Mouse (Mus musculus): ENCODE results near the gene Gm527. TPM values are rescaled to one million over a fixed set of nuclear protein-coding genes. Genes with fewer than 3 reads are reported as not detected.

Gm527 gene
- polyA plus RNA-seq, 1 experiment from 2014 or later = 2.7 TPM

DNA sequence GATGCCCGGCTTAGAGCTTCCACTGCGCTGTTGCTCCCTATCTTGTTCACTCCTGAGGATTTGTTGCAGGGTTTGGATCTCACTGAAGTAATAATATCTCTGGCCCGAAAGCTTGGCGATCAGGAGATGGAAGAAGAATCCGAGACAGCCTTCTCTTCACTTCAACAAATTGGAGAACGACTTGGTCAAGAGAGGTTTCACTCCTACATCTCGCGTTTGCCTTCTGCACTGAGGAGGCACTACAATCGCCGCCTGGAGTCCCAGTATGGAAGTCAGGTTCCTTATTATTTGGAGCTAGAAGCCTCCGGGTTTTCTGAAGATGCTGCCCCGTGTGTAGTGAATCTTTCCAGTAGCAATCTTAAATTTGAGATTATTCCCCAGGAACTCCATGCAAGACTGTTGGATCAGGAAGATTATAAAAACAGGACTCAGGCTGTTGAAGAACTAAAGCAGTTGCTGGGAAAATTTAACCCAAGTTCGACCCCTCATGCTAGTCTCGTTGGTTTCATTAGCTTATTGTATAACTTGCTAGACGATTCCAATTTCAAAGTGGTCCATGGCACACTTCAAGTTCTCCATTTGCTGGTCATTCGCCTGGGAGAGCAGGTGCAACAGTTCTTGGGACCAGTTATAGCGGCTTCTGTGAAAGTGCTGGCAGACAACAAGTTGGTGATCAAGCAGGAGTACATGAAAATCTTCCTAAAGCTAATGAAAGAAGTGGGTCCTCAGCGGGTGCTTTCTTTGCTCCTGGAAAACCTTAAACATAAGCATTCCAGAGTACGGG lies 49.1 kb downstream of the Gm527 start:
- H3K4me3 ChIP-seq (replicated peaks) = peak overlapping the region; percentile 90
- H3K36me3 ChIP-seq (replicated peaks) = no peaks in the 10 kb centered on the region
- no peaks in the 10 kb centered on the region for H3K9me3 ChIP-seq
- H3K4me1 ChIP-seq = peaks cover 50% of the 10 kb centered on the region
- peak overlapping the region; percentile 96 for H3K4me2 ChIP-seq
- 5% methylated on average over 19 of the region's 19 CpGs for WGBS
- peak overlapping the region; percentile 90 for H3K27ac ChIP-seq
- H3K9ac ChIP-seq = peak overlapping the region; percentile 79
- no peaks in the 10 kb centered on the region for H3K27me3 ChIP-seq
- ATAC-seq (ENCODE audit: low FRiP score) = no peak

DNA sequence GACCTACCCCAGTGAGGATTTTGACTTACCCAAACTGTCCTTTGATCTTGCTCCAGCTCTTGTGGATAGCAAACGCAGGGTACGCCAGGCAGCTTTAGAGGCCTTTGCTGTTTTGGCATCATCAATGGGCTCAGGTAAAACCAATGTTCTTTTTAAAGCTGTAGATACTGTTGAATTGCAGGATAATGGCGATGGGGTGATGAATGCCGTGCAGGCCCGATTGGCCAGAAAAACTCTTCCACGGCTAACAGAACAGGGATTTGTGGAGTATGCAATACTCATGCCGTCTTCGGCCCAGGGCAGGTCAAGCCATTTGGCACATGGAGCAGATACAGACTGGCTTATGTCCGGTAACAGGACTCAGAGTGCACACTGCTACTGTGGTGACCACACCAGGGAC lies 49.8 kb downstream of the Gm527 start:
- peak overlapping the region; percentile 79 for H3K9ac ChIP-seq
- ATAC-seq (ENCODE audit: low FRiP score) = no peak
- H3K27me3 ChIP-seq = no peaks in the 10 kb centered on the region
- WGBS = 1% methylated on average over 9 of the region's 9 CpGs
- peak overlapping the region; percentile 96 for H3K4me2 ChIP-seq
- no peaks in the 10 kb centered on the region for H3K9me3 ChIP-seq
- no peak overlapping the region for H3K27ac ChIP-seq
- peak overlapping the region; percentile 90 for H3K4me3 ChIP-seq (replicated peaks)
- peaks cover 54% of the 10 kb centered on the region for H3K4me1 ChIP-seq
- no peaks in the 10 kb centered on the region for H3K36me3 ChIP-seq (replicated peaks)

DNA sequence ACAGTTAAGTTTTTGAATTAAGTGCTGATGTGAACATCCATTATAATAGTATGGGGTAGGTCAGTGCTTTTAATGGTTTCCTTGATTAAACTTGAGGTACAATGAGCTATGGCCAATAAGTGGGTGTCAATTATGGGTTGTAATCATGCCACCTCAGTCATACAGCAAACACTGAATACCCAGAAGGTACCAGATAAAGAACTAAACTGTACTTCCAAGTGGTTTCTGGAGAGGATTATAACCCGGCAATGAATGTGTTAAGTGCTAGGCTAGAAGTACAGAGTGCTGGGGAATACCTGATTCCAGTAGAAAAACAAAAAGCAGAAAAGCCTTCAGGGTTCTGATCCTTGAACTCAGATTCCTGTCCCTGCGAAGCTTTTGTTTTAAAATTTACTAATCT lies 50.4 kb downstream of the Gm527 start:
- H3K9ac ChIP-seq = peak overlapping the region; percentile 79
- no peaks in the 10 kb centered on the region for H3K9me3 ChIP-seq
- no peak overlapping the region for H3K27ac ChIP-seq
- no peaks in the 10 kb centered on the region for H3K36me3 ChIP-seq (replicated peaks)
- no peak for ATAC-seq (ENCODE audit: low FRiP score)
- peaks cover 54% of the 10 kb centered on the region for H3K4me1 ChIP-seq
- H3K4me3 ChIP-seq (replicated peaks) = peak overlapping the region; percentile 90
- 1% methylated on average over 2 of the region's 2 CpGs for WGBS
- H3K27me3 ChIP-seq = no peaks in the 10 kb centered on the region
- H3K4me2 ChIP-seq = peak overlapping the region; percentile 96

DNA sequence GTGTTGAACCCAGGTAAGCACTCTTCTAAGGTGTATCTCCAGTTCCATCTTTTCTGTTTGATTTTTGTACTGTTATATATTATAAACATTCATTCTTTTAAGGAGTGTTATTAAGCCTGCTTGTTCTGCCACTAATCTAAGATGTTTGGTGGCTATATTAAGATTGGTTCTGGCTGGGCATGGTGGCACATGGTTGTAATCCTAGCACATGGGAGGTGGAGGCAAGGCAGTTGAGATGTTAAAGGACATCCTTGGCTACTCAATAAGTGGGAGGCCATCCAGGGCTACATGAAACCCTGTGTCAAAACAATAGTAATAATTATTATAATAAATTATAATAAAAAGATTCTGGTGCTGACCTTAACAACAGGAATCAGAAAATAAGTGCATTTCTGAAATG lies 53.7 kb downstream of the Gm527 start:
- ATAC-seq (ENCODE audit: low FRiP score) = no peak
- Histone ChIP-seq H3K4me1 (peaks cover 46% of the 10 kb centered on the region), H3K4me2 (peak overlapping the region; percentile 27; the same call in 1 of the 2 replicates)

DNA sequence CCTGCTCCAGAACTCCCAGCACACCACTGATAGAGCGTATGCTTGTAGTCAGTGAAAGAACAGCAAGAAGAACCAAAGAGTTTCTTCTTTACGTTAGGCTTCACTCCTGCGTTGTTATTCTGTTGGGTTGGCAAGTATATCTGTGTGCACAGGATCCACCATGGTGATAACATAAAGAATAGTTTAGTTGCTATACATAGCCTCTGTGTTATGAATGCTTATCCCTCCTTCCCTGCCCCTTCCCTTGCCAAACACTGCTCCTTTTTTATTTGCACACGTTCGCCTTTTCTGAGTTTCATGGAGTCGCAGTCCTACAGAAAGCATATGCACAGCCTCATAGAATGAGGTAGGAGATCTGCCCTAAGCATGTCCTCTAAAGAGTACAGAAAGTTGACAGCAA lies 54.4 kb downstream of the Gm527 start:
- no peak overlapping the region for H3K27ac ChIP-seq
- no peaks in the 10 kb centered on the region for H3K9me3 ChIP-seq
- no peaks in the 10 kb centered on the region; the same call in 1 of the 2 replicates for H3K36me3 ChIP-seq (replicated peaks)
- no peaks in the 10 kb centered on the region for H3K27me3 ChIP-seq
- H3K4me1 ChIP-seq = peaks cover 43% of the 10 kb centered on the region
- ATAC-seq (ENCODE audit: low FRiP score) = no peak
- no peak overlapping the region for H3K9ac ChIP-seq
- H3K4me2 ChIP-seq = 0 out of 2 replicates have a peak overlapping the region, but pooled peaks have one; percentile 6
- H3K4me3 ChIP-seq (replicated peaks) = no peak overlapping the region
- WGBS = 82% methylated on average over 6 of the region's 6 CpGs

More for the DNA sequence above, 53.7 kb downstream of the Gm527 start:
- no peak overlapping the region for H3K4me3 ChIP-seq (replicated peaks)
- no peaks in the 10 kb centered on the region for H3K9me3 ChIP-seq
- no peaks in the 10 kb centered on the region; the same call in 1 of the 2 replicates for H3K36me3 ChIP-seq (replicated peaks)
- no peaks in the 10 kb centered on the region for H3K27me3 ChIP-seq
- H3K9ac ChIP-seq = no peak overlapping the region
- no peak overlapping the region for H3K27ac ChIP-seq

Other genes starting within 250 kb of the Gm527 start
- 17.6 and 19.9 TPM in 2 replicates for gene Klhl28, start 47.6 kb downstream of the Gm527 start, polyA plus RNA-seq (2016; fragmentation: Nextera tagmentation; extraction: Ambion mirVana)
- gene Togaram1, start 47.9 kb downstream of the Gm527 start, polyA plus RNA-seq (2016; fragmentation: Nextera tagmentation; extraction: Ambion mirVana) = 31.4 and 32.4 TPM in 2 replicates
- 69.4 and 71.1 TPM in 2 replicates for gene Prpf39, start 118.4 kb downstream of the Gm527 start, polyA plus RNA-seq (2016; fragmentation: Nextera tagmentation; extraction: Ambion mirVana)
- 660 and 664 TPM in 2 replicates for gene Fkbp3, start 156.1 kb downstream of the Gm527 start, polyA plus RNA-seq (2016; fragmentation: Nextera tagmentation; extraction: Ambion mirVana)
- gene Fancm, start 157.7 kb downstream of the Gm527 start, polyA plus RNA-seq (2016; fragmentation: Nextera tagmentation; extraction: Ambion mirVana) = 15.4 and 17.5 TPM in 2 replicates